Mouse (Mus musculus) urinary bladder, postnatal 25 days (tissue): ENCODE measurements around the gene Ttc25.
"Not testable (repeated sequence)": the region's sequence is repeated elsewhere in the genome, so short reads cannot be mapped to it uniquely, and the experiment has no call there.

Experiments used
- DNase-seq: peaks from one replicate; pipeline ENCODE4 v3.0.0; 2022; ENCODE audit warnings: low spot score

The Ttc25 gene

GRCm38 (mm10) chr11:100604321-100605005, 59.1 kb downstream of the Ttc25 start:
- no peak for DNase-seq

DNA sequence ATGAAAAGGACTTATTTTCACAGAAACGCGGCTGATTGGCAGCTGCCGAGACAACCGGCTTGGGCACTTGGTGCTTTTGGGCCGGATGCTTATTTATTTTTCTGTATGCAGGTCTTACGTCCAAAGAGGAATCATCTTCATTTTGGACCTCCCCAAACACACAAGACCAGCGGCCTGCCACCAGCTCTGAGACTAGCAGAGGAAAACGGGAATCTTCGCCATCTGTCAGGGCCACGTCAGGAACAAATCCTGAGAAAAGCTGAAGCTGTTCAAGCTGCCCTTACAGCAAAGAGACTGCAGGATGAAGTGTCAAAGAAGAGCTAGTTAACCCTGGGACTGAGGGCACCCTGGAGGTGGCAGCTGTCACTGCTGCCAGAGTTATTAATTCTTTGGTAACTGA, 60.0 kb downstream of the Ttc25 start:
- DNase-seq = no peak

- DNase-seq = no peak
Observed at GRCm38 (mm10) chr11:100607121-100607520, 61.7 kb downstream of the Ttc25 start.

DNA sequence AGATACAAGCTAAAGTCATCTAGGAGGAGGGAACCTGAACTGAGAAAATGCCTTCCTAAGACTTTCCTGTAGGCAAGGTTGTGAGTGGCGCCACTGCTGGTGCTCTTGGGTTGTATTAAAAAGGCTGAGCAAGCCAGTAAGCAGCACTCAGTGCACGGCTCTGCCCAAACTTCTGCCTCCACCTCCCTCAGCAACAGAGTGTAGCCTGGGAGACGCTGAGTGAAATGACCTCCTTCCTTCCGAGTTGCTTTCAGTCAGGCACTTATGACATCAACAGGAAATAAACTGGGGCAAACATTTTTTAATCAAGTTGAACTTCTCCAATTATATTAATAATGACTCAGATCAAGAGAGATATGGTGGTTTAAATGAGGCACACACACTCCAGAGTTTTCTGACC, 63.4 kb downstream of the Ttc25 start:
- DNase-seq = no peak

DNA sequence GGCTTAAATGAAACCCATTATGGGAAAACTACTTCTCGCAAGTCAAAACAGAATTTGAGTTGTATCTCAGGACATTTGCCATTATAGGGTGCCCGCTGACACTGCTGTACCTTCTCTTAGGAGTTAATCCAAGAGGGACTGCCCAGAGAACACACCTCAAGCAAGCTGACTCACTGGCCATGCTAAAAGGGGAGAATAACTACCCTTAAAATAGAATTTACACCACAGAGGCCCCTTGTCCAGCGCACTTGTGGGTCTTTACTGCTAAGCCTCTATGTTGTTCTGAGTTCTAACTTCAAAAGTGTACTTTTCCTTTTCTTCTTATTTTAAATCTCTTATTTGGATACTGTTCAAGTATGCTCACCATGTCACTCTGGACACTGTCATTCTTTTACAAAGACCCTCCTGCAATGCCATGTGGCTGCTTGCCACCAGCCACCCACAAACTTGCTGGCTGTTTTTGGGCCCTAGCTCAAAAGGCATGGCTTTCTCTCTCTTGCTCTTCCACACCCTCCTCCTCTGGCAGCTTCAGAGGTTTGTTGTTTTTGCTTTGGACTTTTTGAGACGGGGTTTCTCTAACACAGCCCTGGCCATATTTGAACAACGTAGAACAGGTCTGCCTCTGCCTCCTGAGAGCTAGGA, 64.1 kb downstream of the Ttc25 start:
- DNase-seq = no peak

GRCm38 (mm10) chr11:100609997-100610680, 64.7 kb downstream of the Ttc25 start:
- DNase-seq = no peak

DNA sequence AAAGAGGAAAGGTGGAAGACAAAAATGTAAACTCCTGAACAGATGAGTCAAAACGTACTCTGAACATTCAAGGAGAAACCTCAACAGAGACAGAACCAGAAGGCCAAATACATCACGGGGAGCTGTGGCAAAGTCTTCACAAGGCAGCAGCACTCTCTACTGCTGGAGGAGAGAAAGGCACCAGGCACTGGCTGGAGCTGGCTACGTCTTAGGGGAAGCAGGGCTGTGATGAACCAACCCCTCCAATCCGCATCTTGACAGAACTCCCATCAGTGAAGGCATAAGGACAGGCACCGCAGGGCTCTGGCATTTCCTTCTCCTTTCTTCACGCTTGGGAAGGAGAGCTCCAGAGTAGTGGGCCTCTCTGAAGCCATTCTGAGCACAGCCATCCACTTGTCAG, 66.2 kb downstream of the Ttc25 start:
- no peak for DNase-seq

DNA sequence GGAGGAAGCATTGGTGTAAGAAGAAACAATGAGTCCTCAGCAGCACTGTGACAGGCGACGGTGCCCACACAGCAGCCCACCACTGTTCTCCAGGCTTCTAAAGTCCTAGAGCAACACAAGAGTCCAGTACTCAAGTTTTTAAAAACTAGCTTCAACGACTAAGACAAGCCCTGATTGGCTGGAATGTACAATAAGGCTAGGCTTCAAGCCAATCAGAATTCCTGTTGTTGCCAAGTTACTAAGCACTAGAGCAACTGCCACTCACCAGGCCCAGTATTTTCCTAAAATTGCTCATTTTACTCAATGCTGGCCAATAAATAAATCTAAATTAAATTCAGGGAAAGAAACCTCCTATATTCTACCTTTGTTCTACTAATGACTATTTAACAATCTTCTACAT, 67.8 kb downstream of the Ttc25 start:
- no peak for DNase-seq

- no peak for DNase-seq
Observed at GRCm38 (mm10) chr11:100616332-100616731, 70.9 kb downstream of the Ttc25 start.

DNA sequence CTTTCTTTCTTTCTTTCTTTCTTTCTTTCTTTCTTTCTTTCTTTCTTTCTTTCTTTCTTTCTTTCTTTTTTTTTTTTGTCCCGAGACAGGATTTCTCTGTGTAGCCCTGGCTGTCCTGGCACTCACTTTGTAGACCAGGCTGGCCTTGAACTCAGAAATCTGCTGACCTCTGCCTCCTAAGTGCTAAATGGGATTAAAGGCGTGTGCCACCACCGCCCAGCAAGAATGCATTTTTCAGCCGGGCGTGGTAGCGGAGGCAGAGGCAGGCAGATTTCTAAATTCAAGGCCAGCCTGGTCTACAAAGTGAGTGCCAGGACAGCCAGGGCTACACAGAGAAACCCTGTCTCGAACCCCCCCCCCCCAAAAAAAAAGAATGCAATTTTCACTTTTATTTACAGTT, 71.4 kb downstream of the Ttc25 start:
- not testable (repeated sequence) for DNase-seq

GRCm38 (mm10) chr11:100617480-100617879, 72.1 kb downstream of the Ttc25 start:
- DNase-seq = no peak

GRCm38 (mm10) chr11:100618761-100619484, 73.5 kb downstream of the Ttc25 start, which contains the start of gene Nkiras2:
Gene Nkiras2, plus strand, starts transcription at chr11:100619244.
- DNase-seq = peak; percentile 31

DNA sequence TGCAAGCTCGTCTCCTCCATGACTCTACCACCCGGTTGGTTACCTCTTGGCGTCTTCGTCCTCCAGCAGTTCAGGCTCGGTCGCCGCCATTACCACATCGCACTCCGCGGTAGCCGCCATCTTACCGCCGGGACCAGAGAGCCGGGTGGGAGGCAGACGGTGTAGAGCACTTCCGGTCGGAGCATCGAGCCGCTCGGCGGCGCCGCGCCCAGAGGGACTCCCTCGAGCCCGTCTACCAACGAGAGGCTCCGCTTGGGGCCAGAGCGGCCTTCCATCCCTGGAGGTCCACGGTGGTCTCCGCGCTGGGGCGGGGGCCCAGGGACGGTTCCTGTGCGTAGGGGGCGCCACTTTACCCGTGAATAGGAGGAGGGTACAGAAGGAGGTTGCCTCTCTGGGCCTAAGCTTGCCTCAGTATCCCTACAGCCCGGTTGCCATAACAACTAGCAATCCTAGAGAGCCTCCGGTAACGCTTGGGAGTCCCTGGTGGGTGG, 74.1 kb downstream of the Ttc25 start:
- DNase-seq = peak; percentile 87

DNA sequence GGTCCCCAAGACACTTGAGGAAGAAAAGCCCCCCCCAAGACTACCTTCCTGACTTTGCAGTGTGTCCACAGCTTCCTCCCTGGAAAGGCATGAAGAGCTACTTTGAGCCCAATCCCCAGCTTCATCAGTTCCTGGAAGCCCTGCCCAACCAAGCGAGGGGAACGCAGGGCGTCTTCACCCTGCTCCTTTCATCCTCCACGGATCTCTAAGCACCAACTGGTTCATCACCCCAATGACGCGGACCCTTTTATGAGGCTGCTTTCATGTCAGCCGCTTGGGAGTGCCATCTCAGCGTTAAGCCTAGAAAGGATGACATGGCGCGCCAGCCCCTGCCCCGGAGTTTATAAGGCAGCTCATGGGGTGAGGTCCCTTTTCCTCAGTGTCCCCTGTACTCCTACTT, 74.6 kb downstream of the Ttc25 start, which contains the start of gene Dnajc7:
Dnajc7 (minus strand) TSS at position 187 of the 400 bp plus-strand sequence.
- DNase-seq = no peak
